Mouse (Mus musculus) intestine, embryonic 14.5 days (tissue): Measurements from ENCODE around the gene Fgf15. TPM values are rescaled to one million over a fixed set of nuclear protein-coding genes. Genes with fewer than 3 reads are reported as not detected.

Experiments
- ATAC-seq: fragments of 200-750 bp; cut with Nextera tagmentation; replicated peaks from 2 replicates; pipeline ENCODE4 v1.8.0; 2017; ENCODE audit warnings: low read depth, moderate number of reproducible peaks, moderate TSS enrichment, moderate library complexity; ENCODE audit not compliant: low FRiP score, low TSS enrichment
- DNase-seq: peaks from one replicate; pipeline ENCODE4 v3.0.0-alpha.2; 2018; ENCODE audit warnings: low spot score
- H3K27ac ChIP-seq: fragments of 300-500 bp; sonication (generic); 2 replicates; pipeline ENCODE4 v1.5.1; 2014; ENCODE audit warnings: low read depth, mild to moderate bottlenecking, control low read depth
- H3K27me3 ChIP-seq: fragments of 300-500 bp; sonication (generic); replicated peaks from 2 replicates; pipeline ENCODE4 v1.6.1; 2014; ENCODE audit warnings: low read length, control low read depth; ENCODE audit not compliant: control insufficient read depth, insufficient read depth
- H3K36me3 ChIP-seq: fragments of 300-500 bp; sonication (generic); 2 replicates; pipeline ENCODE4 v1.6.1; 2014; ENCODE audit warnings: low read length, control low read depth; ENCODE audit not compliant: control insufficient read depth, insufficient read depth
- H3K4me1 ChIP-seq: fragments of 300-500 bp; sonication (generic); replicated peaks from 2 replicates; pipeline ENCODE4 v1.6.1; 2014; ENCODE audit warnings: low read length, control low read depth, mixed read lengths; ENCODE audit not compliant: control insufficient read depth, insufficient read depth
- H3K4me2 ChIP-seq: fragments of 300-500 bp; sonication (generic); 2 replicates; pipeline ENCODE4 v1.6.1; 2014; ENCODE audit warnings: low read length
- H3K4me3 ChIP-seq: fragments of 300-500 bp; sonication (generic); 2 replicates; pipeline ENCODE4 v1.5.1; 2014; ENCODE audit warnings: low read depth, low read length, control low read depth, mixed read lengths
- H3K9ac ChIP-seq: fragments of 300-500 bp; sonication (generic); 2 replicates; pipeline ENCODE4 v1.6.1; 2014; ENCODE audit warnings: mild to moderate bottlenecking, low read length
- H3K9me3 ChIP-seq: fragments of 300-500 bp; sonication (generic); 2 replicates; pipeline ENCODE4 v1.6.1; 2016; ENCODE audit warnings: low read length, control low read depth; ENCODE audit not compliant: control insufficient read depth
- WGBS: fragments of 180-500 bp; shearing (Covaris S2); extraction: QIAGEN DNeasy Blood & Tissue Kit; methylation state at CpG from one replicate; pipeline ENCODE4 v1.1.7; 2014; 5-methylcytosine and 5-hydroxymethylcytosine counted together
- polyA plus RNA-seq: library from polyadenylated mRNA; unstranded; fragments of >200 nt; fragmentation: Nextera tagmentation; extraction: Ambion mirVana; gene quantifications from 2 replicates; pipeline ENCODE4 v1.2.1, GENCODE M21; 2014

The Fgf15 gene
- polyA plus RNA-seq, 1 experiment from 2014 or later, result not detected

DNA sequence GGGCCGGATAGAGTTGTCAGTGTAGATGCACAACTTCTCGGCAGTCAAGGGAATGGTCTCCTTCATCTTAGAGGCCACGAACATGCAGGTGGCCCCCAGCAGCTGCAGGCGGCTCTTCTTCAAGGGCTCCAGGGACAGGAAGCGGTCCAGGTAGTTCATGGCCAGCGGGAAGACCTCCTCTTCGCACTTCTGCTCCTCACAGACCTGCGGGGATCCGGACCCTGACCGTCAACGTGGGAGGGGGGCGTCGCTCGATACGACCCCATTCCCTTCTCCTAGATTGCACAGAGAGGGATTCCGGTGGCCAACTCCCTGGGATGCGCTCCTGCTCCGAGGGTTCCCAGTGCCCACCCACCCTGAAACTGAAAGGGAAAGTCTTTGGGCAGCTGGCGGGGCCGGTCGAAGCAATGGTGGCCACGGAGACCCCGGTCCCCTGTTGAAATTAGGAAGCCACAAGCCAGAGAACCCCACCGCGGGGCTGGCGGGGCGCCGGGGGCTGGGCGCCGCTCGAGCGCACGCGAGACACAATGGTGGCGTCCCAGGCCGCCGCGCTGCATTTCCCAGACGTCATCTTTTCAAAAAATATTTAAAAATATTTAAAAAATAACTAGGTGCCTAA lies 41.7 kb downstream of the Fgf15 start:
- peaks cover 6% of the 10 kb centered on the region for H3K27me3 ChIP-seq
- ATAC-seq (no peak), DNase-seq (peak; percentile 68)
- under 1% methylated on average over 39 of the region's 39 CpGs for WGBS
- H3K4me2 ChIP-seq, result peak overlapping the region; percentile 91
- H3K4me3 ChIP-seq, result peak overlapping the region; percentile 44
- H3K27ac ChIP-seq, result no peak overlapping the region
- H3K9me3 ChIP-seq, result no peaks in the 10 kb centered on the region
- peaks cover 22% of the 10 kb centered on the region for H3K4me1 ChIP-seq
- peaks cover 31% of the 10 kb centered on the region for H3K36me3 ChIP-seq
- H3K9ac ChIP-seq, result peak overlapping the region; percentile 27

DNA sequence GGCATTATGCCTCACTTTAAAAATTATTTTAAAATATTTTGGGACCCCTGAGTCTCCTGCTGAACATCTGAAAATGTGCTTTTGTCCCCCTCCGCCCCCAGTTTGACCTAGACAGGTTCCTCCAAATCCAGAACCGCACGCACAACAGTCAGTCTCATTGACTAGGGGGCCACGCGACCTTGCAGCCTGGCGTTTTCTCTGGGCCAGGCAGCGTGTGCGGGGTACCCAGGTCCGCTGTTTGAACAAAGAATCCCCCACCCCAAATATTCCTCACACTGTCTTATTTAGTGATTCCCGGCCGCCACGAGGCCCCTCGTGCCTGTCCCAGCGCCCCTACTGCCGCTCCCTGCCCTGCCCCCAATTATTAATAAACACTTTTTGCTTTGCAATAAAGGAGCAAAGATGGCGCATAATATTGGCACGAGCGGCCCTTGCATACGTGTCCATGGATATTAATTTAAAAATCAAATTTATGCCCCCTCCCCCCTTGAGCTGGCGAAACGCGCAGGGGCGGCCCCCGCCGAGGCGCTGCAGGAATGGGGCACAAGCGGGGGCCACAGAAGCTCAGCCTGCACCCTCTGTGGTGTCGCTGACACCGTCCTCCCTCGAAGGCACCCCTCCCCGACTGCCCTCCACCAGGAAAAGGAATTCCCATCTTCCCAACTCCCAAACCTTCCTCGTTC lies 42.5 kb downstream of the Fgf15 start:
- no peak for ATAC-seq
- Histone ChIP-seq H3K36me3 (peaks cover 28% of the 10 kb centered on the region), H3K4me1 (peaks cover 29% of the 10 kb centered on the region), H3K27me3 (peaks cover 6% of the 10 kb centered on the region), H3K4me2 (peak overlapping the region; percentile 91), H3K4me3 (peak overlapping the region; percentile 44), H3K9me3 (no peaks in the 10 kb centered on the region), H3K27ac (peak overlapping the region; percentile 16), H3K9ac (peak overlapping the region; percentile 27)
- DNase-seq, result peak; percentile 60
- 1% methylated on average over 32 of the region's 32 CpGs for WGBS

DNA sequence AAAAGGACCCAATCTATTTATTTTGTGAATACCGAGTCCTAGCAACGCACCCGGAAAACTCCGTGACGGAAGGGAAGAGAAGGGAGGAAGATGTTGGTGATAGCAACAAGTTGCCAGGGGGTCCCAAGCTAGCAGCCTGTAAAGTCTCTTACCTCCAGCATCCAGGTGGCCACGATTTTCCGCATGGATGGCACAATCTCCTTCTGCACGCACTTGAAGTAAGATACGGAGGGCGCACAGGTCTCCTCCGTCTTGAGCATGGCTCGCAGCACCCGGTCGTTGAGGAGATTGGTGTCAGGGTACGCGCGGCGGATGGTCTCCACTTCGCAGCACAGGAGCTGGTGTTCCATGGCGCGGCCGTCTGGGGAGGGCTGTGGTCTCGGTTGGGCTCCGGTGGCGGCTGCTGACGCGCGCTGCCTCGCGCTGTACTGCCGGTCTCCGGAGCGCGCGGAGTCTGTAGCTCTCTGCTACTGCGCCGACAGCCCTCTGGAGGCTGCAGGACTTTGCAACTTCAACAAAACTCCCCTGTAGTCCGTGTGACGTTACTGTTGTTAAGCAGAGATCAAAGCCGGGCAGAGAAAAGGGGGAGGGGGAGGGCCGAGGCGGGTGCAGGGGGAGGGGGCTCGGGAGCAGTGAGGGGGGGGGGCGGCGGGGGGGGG lies 43.1 kb downstream of the Fgf15 start, which contains the start of gene Ccnd1:
Ccnd1 (minus strand) TSS at position 582 of the 659 bp plus-strand sequence.
- Histone ChIP-seq H3K9me3 (no peaks in the 10 kb centered on the region), H3K27me3 (peaks cover 6% of the 10 kb centered on the region), H3K4me1 (peaks cover 29% of the 10 kb centered on the region), H3K36me3 (peaks cover 21% of the 10 kb centered on the region), H3K27ac (peak within 1 kb of the TSS; percentile 76), H3K9ac (peak within 1 kb of the TSS; percentile 60), H3K4me3 (peak within 1 kb of the TSS; percentile 44), H3K4me2 (peak within 1 kb of the TSS; percentile 91)
- DNase-seq (peak; percentile 85), ATAC-seq (peak; percentile 33; the same call in 1 of the 2 replicates)
- under 1% methylated on average over 41 of the region's 45 CpGs for WGBS

DNA sequence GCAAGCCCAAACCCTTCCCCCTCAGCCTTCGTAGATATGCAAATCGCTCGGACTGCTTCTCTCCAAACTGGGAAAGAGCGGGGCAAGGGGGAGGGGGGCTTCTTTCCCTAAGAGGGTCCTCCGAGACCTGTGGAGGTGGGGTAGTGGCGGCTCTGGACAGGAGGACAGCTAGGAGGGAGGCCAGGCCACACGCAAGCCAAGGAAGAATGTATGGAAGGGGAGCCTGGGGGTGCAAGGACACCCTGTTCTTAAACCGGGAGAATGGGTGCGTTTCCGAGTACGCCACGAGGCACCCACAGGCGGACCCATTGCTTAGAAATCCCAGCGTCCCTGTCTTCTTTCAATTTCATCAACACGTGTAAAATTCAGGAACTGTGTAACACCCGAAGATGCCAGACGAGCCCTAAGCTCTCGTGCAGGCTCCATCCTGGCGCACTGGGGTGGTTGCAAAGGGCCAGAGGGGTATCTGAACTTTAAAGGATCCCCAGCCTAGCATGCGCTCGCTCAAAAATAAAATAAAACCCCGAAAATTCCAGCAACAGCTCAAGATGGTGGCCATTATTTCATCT lies 43.8 kb downstream of the Fgf15 start:
- H3K4me1 ChIP-seq, result peaks cover 29% of the 10 kb centered on the region
- H3K4me3 ChIP-seq, result peak overlapping the region; percentile 44
- peak overlapping the region; percentile 16 for H3K27ac ChIP-seq
- 0% methylated on average over 22 of the region's 22 CpGs for WGBS
- H3K27me3 ChIP-seq, result peaks cover 6% of the 10 kb centered on the region
- DNase-seq, result peak; percentile 77
- H3K9ac ChIP-seq, result peak overlapping the region; percentile 29
- peak overlapping the region; percentile 91 for H3K4me2 ChIP-seq
- peaks cover 17% of the 10 kb centered on the region for H3K36me3 ChIP-seq
- no peak for ATAC-seq
- H3K9me3 ChIP-seq, result no peaks in the 10 kb centered on the region

DNA sequence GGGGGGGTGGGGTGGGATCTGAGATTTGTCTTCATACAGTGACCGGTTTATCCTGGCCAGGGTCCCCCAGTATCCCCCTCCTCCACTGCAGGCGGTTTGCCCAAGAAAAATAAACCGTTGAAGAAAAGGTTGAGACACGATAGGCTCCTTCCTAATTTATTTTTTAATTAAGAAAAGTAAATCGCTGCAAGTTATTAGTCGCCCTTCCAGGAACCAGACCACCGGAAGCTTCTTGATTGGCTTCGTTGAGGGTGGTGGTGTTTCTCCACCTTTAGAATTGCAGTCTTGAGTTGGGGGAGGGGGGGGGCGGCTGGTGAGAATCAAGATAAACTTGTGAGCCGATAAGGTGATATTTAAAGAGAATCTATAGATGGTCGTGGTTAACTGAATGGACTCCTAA lies 44.3 kb downstream of the Fgf15 start:
- ATAC-seq, result no peak
- Histone ChIP-seq H3K4me2 (peak overlapping the region; percentile 91), H3K4me1 (peaks cover 29% of the 10 kb centered on the region), H3K9ac (peak overlapping the region; percentile 60), H3K9me3 (no peaks in the 10 kb centered on the region), H3K27ac (peak overlapping the region; percentile 76), H3K4me3 (peak overlapping the region; percentile 48), H3K27me3 (peaks cover 6% of the 10 kb centered on the region), H3K36me3 (peaks cover 13% of the 10 kb centered on the region)
- DNase-seq, result peak; percentile 57
- WGBS, result 2% methylated on average over 11 of the region's 11 CpGs

DNA sequence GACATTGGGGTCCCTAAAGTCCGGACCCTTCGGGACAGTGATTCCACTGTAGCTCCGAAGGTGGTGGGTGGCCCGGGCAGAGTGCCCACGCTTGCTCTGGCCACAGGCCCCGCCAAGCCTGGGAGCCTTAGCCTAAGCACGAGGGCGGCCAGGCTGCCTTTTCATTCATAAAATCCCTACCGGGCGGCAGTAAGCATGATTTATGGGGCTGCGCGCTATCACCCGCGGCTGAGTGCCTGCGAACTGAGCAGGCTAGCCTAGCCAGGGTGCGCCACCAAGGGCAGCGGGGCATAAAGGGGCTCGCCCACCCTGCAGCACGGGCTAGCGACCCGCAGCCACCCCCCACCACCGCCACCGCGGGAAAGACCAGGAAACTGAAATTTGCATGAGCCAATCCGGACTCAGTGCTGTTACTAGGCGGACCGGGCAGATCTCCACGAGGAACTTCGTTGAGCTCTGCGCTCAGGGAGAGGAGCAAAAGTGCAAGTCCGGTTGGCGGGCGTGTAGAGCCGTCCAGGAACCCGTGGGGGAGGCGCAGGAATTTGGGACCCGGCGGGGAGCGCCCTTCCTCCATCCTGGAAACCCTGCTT lies 45.0 kb downstream of the Fgf15 start:
- Histone ChIP-seq H3K27ac (peak overlapping the region; percentile 76), H3K4me2 (peak overlapping the region; percentile 91), H3K9ac (peak overlapping the region; percentile 60), H3K36me3 (peaks cover 10% of the 10 kb centered on the region), H3K9me3 (no peaks in the 10 kb centered on the region), H3K27me3 (peaks cover 6% of the 10 kb centered on the region), H3K4me1 (peaks cover 29% of the 10 kb centered on the region), H3K4me3 (peak overlapping the region; percentile 48)
- ATAC-seq, result peak; percentile 63
- WGBS, result under 1% methylated on average over 39 of the region's 39 CpGs
- DNase-seq, result peak; percentile 93

DNA sequence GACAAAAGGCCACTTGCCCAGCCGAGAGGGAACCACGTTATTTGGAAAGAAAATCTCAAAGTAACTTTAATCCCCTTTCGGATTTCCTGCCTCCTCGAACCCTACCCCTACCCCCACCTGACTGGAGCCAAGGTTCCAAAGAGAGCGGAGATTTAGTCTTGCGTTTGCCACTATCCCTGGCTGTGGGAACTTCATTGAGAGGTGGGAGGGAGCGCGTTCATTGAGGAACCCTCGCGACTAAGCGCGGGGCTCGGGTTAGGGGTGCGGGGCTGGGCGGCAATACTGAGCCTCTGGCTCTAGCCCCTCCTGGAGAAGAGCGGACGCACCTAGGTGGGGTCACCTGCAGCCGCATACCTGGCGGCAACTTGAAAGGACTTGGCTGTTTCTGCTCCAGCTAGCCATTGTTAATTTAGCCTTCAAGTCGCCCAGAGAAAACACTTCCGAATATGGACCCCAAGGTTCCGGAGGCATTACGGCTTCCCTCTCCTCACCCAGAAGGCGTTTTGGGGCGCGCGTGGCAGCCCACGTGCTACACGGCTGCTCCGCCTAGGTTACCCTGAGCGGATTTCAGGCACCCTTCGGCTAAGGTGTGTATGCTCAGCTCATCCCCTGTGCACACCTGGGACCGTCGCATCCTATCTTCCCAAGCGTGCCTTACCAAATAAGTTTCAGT lies 45.9 kb downstream of the Fgf15 start:
- H3K9ac ChIP-seq, result peak overlapping the region; percentile 29
- peaks cover 1% of the 10 kb centered on the region; the same call in 1 of the 2 replicates for H3K36me3 ChIP-seq
- peak overlapping the region; percentile 57; the same call in 1 of the 2 replicates for H3K27ac ChIP-seq
- H3K9me3 ChIP-seq, result no peaks in the 10 kb centered on the region
- ATAC-seq, result 0 out of 2 replicates have a peak, but pooled peaks have one; percentile 1
- DNase-seq, result peak; percentile 76
- peaks cover 26% of the 10 kb centered on the region for H3K4me1 ChIP-seq
- peak overlapping the region; percentile 48 for H3K4me3 ChIP-seq
- under 1% methylated on average over 35 of the region's 35 CpGs for WGBS
- H3K4me2 ChIP-seq, result peak overlapping the region; percentile 91
- peaks cover 6% of the 10 kb centered on the region for H3K27me3 ChIP-seq
